Mouse (Mus musculus) liver, adult 2 months (tissue): ENCODE results near the gene Lamp1.

Experiments used
- CTCF ChIP-seq: fragments of 200-500 bp; IDR thresholded peaks from 2 replicates; pipeline ENCODE4 v1.5.1; 2011; ENCODE audit warnings: low read depth, low read length, control low read depth
- POLR2A ChIP-seq: fragments of 200-500 bp; IDR thresholded peaks from 2 replicates; pipeline ENCODE4 v1.6.1; 2011; ENCODE audit warnings: low read length, control low read depth; ENCODE audit not compliant: insufficient read depth; ENCODE audit errors: extremely low read depth

- TF ChIP-seq CTCF (no peak), POLR2A (no peak)
These were observed 29.9 kb downstream of the Lamp1 start for GRCm38 (mm10) chr8:13188857-13189256.
